Mouse (Mus musculus): ENCODE data around the gene Gm20388.

GRCm38 (mm10) chr8:120375170-120375569, 464.5 kb downstream of the Gm20388 start:
- TF ChIP-seq CTCF (IDR thresholded peaks at IDR 0.05; ENCODE audit: borderline replicate concordance, extremely low read depth, insufficient read depth, insufficient read length) (no peak), POLR2A (IDR thresholded peaks at IDR 0.05; ENCODE audit: borderline replicate concordance, extremely low read depth, insufficient read depth, insufficient read length, poor library complexity, severe bottlenecking) (no peak)

All from brain, embryonic 14.5 days (tissue).